Mouse (Mus musculus) midbrain, embryonic 12.5 days (tissue): Measurements from ENCODE around the gene Asb15. TPM values are rescaled to one million over a fixed set of nuclear protein-coding genes. Genes with fewer than 3 reads are reported as not detected.

ENCODE experiments used
- ATAC-seq: fragments of 200-750 bp; cut with Nextera tagmentation; 2 replicates; pipeline ENCODE4 v1.8.0; 2017; ENCODE audit warnings: low read depth, moderate TSS enrichment, moderate library complexity; ENCODE audit not compliant: low FRiP score
- H3K27ac ChIP-seq: fragments of 300-500 bp; sonication (generic); replicated peaks from 2 replicates; pipeline ENCODE4 v1.5.1; 2016; ENCODE audit warnings: mild to moderate bottlenecking
- H3K27me3 ChIP-seq: fragments of 300-500 bp; sonication (generic); 2 replicates; pipeline ENCODE4 v1.6.1; 2016; ENCODE audit warnings: mild to moderate bottlenecking
- H3K36me3 ChIP-seq: fragments of 300-500 bp; sonication (generic); 2 replicates; pipeline ENCODE4 v1.6.1; 2016
- H3K4me1 ChIP-seq: fragments of 300-500 bp; sonication (generic); 2 replicates; pipeline ENCODE4 v1.6.1; 2016
- H3K4me2 ChIP-seq: fragments of 300-500 bp; sonication (generic); replicated peaks from 2 replicates; pipeline ENCODE4 v1.6.1; 2016; ENCODE audit warnings: mild to moderate bottlenecking, moderate library complexity
- H3K4me3 ChIP-seq: fragments of 300-500 bp; sonication (generic); 2 replicates; pipeline ENCODE4 v1.5.1; 2016; ENCODE audit warnings: mild to moderate bottlenecking
- H3K9ac ChIP-seq: fragments of 300-500 bp; sonication (generic); replicated peaks from 2 replicates; pipeline ENCODE4 v1.6.1; 2016; ENCODE audit warnings: mild to moderate bottlenecking, moderate library complexity
- H3K9me3 ChIP-seq: fragments of 300-500 bp; sonication (generic); 2 replicates; pipeline ENCODE4 v1.6.1; 2016; ENCODE audit warnings: mild to moderate bottlenecking
- WGBS: fragments of 180-500 bp; shearing (Covaris S2); methylation state at CpG from one replicate; pipeline ENCODE4 v1.1.7; 2016; 5-methylcytosine and 5-hydroxymethylcytosine counted together
- polyA plus RNA-seq: library from polyadenylated mRNA; unstranded; fragments of >200 nt; fragmentation: Nextera tagmentation; extraction: Ambion mirVana; gene quantifications from 2 replicates; pipeline ENCODE4 v1.2.1, GENCODE M21; 2016

The Asb15 gene
- polyA plus RNA-seq: not detected in 2 replicates

DNA sequence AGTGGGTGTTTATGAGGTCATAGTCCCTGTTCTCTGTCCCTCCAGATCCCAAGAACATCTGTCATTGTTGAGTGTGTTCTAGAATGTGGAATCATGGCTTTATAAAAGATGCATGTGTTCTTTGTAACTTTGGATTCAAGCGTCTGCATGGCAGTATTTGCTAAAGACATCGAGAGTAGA is at the start of gene Asb15:
Gene Asb15, plus strand, starts transcription at position 81 of the 180 bp plus-strand sequence.
- Histone ChIP-seq H3K9ac (peak within 1 kb of the TSS; percentile 71), H3K4me1 (peaks cover 18% of the 10 kb centered on the region), H3K4me2 (peak within 1 kb of the TSS; percentile 78), H3K9me3 (no peaks in the 10 kb centered on the region), H3K27me3 (no peaks in the 10 kb centered on the region), H3K36me3 (no peaks in the 10 kb centered on the region), H3K27ac (0 out of 2 replicates have a peak within 1 kb of the TSS, but pooled peaks have one; percentile 10), H3K4me3 (peak within 1 kb of the TSS; percentile 84)
- ATAC-seq: no peak
- 55% methylated on average over 2 of the region's 2 CpGs for WGBS

DNA sequence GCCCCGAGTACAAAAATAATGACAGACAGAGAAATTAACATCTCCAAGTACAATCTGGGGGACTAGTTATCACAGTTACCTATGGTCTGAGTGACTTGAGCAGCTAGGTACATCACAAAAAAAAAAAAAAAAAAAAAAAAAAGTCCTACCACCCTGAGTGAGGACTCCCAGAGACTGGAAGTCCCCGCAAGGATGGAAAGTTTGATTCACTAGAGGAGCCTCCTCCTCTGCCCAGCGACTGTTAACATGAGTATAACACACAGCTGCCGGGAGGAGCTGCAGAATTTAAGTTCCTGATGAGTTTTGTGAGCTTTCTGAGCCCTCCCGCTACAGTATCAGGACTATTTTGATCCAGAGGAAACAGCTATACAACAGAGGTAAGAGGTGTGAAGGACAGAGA is 41.4 kb upstream of the Asb15 start:
- 80% methylated on average over 5 of the region's 5 CpGs for WGBS
- Histone ChIP-seq H3K36me3 (no peaks in the 10 kb centered on the region), H3K9ac (no peak overlapping the region), H3K4me1 (no peaks in the 10 kb centered on the region), H3K4me3 (no peak overlapping the region), H3K4me2 (no peak overlapping the region), H3K27ac (no peak overlapping the region), H3K27me3 (no peaks in the 10 kb centered on the region), H3K9me3 (no peaks in the 10 kb centered on the region)
- no peak for ATAC-seq

DNA sequence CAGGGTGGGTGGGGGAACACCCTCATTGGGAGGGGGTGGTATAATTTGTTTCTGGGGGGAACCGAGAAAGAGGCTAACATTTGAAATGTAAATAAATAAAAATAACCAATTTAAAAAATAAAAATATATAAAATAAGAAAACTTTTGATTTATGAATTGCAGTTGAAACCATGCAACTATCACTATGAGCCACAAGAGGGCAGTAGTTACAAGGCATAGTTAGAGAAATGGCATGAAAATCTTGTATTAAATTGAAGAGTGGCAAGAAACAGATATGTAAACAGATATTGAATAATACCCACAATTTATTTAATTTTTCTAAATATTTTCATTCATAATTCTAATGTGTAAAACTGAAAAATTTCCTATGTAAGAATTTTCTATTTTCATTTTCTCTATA is 37.6 kb upstream of the Asb15 start:
- no peak for ATAC-seq
- WGBS: 6% methylated on average over 1 of the region's 1 CpGs
- Histone ChIP-seq H3K9ac (no peak overlapping the region), H3K36me3 (no peaks in the 10 kb centered on the region), H3K27me3 (no peaks in the 10 kb centered on the region), H3K27ac (no peak overlapping the region), H3K4me1 (no peaks in the 10 kb centered on the region), H3K9me3 (no peaks in the 10 kb centered on the region), H3K4me3 (no peak overlapping the region), H3K4me2 (no peak overlapping the region)

DNA sequence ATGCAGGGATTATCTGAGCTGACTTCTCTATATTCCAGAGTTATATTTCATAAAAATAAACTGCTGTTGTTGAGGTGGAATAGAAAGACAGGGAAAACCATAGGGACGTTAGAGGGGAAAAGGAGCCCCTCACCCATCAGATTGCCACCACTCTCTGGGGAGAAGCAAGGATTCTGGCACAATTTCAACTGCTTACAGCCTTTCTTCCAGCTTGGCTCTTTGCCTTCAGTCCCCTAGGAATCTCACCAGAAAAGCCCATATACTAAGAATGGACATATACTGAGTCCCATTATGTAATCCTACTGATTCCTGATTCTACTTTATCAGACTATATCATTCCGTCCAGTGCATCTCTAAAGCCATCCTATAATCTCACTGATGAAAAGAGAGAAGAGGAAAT is 23.8 kb upstream of the Asb15 start:
- Histone ChIP-seq H3K36me3 (no peaks in the 10 kb centered on the region), H3K9me3 (no peaks in the 10 kb centered on the region), H3K4me1 (no peaks in the 10 kb centered on the region), H3K4me3 (no peak overlapping the region), H3K4me2 (no peak overlapping the region), H3K27me3 (no peaks in the 10 kb centered on the region), H3K9ac (no peak overlapping the region), H3K27ac (no peak overlapping the region)
- 88% methylated on average over 2 of the region's 2 CpGs for WGBS
- no peak for ATAC-seq

DNA sequence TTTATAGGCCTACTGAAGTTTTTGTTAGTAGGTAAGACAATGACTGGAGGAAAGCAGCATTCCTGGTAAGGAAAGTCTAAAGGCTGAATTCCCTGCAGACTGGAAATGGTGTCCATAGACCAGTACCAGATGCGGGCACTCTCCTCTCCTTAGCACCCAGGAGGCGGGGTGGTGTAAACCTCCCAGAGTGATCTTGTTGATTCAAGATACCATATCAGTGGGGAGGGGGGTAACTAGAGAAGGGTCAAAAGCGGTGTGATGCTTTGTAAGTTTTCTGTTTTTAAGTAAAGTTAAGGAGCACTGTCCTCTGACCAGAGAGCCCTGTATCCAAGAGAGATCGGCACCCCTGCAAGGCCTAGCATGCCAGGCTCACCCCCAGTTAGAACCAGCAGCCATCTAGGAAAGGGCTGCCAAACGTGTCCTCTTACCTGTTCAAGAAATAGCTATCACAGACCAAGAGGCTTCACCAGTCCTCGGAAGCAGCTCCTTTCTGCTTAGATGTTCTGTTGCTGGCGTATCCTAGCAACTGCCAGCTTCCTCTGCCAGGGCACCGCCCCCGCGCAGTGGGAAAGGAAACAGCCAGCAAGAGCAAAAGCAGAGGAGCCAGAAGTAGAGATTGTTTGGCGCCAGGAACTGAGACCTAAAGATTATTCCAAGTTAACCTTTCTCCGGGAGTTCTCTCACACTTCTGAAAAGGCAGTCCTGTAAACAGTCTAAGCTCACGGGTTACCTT is 13.2 kb upstream of the Asb15 start, which contains the start of gene Iqub:
Gene Iqub, minus strand, starts transcription at position 516 of the 733 bp plus-strand sequence.
- Histone ChIP-seq H3K27ac (no peak within 1 kb of the TSS), H3K9me3 (no peaks in the 10 kb centered on the region), H3K4me3 (no peak within 1 kb of the TSS), H3K36me3 (peaks cover 9% of the 10 kb centered on the region; the same call in 1 of the 2 replicates), H3K4me1 (peaks cover 9% of the 10 kb centered on the region), H3K9ac (no peak within 1 kb of the TSS), H3K4me2 (peak within 1 kb of the TSS; percentile 32), H3K27me3 (no peaks in the 10 kb centered on the region)
- ATAC-seq: peak; percentile 71
- 21% methylated on average over 13 of the region's 13 CpGs for WGBS

DNA sequence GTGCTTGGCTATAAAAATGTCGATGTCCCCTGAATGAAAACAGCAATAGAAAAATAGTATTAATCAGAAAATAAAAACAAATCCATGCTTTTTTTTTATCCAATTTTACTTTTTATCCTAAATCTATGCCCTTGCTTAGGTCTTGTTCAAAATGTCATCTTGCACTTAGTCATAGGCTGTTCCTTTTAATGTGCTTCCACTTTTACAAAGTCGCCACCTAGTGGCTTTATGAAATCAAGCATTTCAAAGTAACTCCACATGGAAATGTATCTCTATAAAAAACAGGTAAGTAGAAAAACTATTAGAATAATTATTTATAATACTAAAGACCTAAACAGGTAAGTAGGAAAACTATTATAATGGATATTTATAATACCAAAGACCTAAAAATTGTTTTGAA is 11.7 kb upstream of the Asb15 start:
- H3K4me2 ChIP-seq: no peak overlapping the region
- H3K27ac ChIP-seq: no peak overlapping the region
- no peaks in the 10 kb centered on the region for H3K27me3 ChIP-seq
- H3K36me3 ChIP-seq: peaks cover 14% of the 10 kb centered on the region
- H3K4me3 ChIP-seq: no peak overlapping the region
- peaks cover 9% of the 10 kb centered on the region for H3K4me1 ChIP-seq
- H3K9ac ChIP-seq: no peak overlapping the region
- H3K9me3 ChIP-seq: no peaks in the 10 kb centered on the region
- ATAC-seq: peak; percentile 45; the same call in 1 of the 2 replicates
- WGBS: 45% methylated on average over 2 of the region's 2 CpGs

DNA sequence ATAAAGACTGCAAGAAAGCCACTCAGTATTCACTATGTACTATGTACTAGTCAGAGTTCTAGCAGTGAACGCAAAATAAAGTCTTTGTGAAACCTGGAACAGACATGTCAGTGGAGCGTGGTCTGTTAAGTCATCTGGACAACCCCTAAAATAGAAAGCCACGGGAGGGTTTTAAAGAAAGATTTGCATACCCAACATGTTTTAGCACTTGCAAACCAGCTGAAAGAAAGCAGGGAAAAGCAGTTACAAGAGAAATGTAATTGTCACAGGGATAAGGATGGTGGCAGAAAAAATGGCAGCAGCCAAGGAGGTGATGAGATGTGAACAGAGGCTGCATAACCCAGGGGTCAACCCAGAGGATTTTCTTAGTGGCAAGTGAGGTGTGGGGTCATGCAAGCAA is 2.2 kb upstream of the Asb15 start:
- Histone ChIP-seq H3K4me1 (peaks cover 18% of the 10 kb centered on the region), H3K4me3 (no peak overlapping the region), H3K27me3 (no peaks in the 10 kb centered on the region), H3K9ac (no peak overlapping the region), H3K27ac (no peak overlapping the region), H3K36me3 (peaks cover 2% of the 10 kb centered on the region), H3K4me2 (no peak overlapping the region), H3K9me3 (no peaks in the 10 kb centered on the region)
- ATAC-seq: no peak
- WGBS: 91% methylated on average over 3 of the region's 3 CpGs

DNA sequence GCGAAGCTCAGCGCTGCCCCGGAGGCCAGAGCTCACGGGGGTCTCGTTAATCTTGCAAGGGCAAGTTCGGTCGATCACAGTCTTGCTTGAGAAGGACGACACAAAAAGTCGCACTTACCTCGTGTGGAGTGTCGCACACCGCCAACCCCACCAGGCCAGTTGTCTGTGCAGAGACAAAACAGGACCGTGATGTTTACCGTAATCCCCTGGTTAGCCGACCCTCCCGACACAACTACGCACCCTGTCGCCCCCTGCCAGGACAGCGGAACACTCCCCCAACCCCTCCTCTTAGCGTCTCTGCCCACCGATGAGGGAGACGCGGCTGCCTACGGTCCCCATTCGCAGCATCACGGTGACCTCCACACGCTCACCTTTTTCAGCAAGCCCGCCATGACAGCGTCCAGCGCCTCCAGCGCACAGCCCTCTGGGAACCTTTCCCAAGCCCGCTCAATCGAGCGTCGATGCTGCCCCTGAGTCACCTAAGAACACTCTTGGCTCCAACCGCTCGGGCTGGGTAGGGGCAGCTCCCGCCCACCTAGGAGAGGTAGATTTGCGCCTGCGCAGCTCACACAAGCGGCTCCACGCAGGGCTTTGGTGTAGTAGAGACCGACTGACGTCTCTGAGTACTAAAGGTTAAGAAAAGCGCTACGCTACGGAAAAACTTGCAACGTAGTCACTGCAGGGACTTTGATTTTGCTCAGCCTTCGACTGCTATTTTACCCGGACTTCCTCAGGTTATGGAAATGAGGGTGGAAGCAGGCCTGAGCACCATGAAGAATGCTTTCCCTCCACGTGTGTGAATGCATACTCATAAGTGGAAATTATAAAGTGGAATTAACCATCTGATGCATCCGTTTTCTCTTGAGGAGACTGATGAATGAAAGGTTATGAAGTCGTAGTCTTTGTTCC is 535 bp upstream of the Asb15 start, which contains the start of gene Ndufa5:
Gene Ndufa5, minus strand, starts transcription at position 859 of the 909 bp plus-strand sequence.
- H3K27me3 ChIP-seq: no peaks in the 10 kb centered on the region
- 0 out of 2 replicates have a peak within 1 kb of the TSS, but pooled peaks have one; percentile 10 for H3K27ac ChIP-seq
- H3K4me2 ChIP-seq: peak within 1 kb of the TSS; percentile 78
- H3K4me3 ChIP-seq: peak within 1 kb of the TSS; percentile 84
- peak; percentile 98 for ATAC-seq
- peaks cover 18% of the 10 kb centered on the region for H3K4me1 ChIP-seq
- under 1% methylated on average over 53 of the region's 53 CpGs for WGBS
- no peaks in the 10 kb centered on the region for H3K9me3 ChIP-seq
- H3K36me3 ChIP-seq: no peaks in the 10 kb centered on the region; the same call in 1 of the 2 replicates
- H3K9ac ChIP-seq: peak within 1 kb of the TSS; percentile 71

DNA sequence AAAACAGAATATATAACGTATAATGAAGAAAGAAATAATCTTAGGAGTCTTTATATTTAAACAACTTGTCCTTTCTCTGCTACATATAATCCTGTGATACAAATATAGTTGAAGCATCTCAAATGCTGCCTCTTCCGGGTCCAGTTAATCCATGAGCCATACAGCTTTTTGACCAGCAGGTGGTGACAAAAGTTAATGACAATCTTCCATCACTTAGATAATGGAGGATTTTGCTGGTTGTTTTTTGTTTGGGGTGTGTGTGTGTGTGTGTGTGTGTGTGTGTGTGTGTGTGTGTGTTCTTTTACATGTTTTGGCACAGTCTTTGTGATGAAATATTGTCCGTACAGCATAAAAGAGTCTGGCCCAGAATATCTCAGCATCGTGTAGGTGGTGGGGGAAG is 2.2 kb downstream of the Asb15 start:
- no peak for ATAC-seq
- 27% methylated on average over 4 of the region's 4 CpGs for WGBS
- Histone ChIP-seq H3K27ac (no peak overlapping the region), H3K4me3 (no peak overlapping the region), H3K9ac (no peak overlapping the region), H3K27me3 (no peaks in the 10 kb centered on the region), H3K4me1 (peaks cover 18% of the 10 kb centered on the region), H3K9me3 (no peaks in the 10 kb centered on the region), H3K36me3 (no peaks in the 10 kb centered on the region), H3K4me2 (peak overlapping the region; percentile 29)

DNA sequence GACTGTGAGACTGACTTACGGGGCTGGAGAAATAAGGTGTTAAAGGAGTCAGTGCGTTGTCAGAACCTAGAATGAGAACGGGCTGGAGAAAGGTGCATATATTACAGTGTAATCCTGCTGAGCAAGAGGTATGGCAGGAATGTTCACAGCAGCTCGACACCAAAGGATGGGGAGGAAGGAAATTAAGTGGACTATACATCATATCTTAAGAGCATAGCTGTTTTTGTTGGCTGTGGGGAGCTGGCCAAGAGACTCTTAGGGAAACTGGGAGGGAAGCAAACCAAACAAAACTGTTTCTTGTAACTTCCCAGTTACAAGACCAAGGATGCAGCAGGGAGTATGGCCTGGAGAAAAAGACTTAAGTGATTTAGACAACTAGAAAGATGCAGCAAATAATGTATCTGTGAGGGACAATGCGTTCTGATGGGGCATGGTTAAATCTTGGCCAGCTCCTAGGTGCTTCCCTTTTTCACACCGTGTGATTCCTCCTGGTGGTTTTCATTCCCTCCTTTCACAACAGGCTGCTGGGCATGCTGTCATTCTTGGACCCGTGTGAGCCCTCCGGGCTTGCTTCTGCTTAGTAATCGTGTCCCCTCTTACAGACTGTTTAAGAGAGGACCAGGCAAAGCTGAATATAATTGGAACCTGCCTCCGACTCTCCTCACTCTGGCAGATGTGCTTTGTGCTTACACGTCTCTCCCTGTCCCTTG is 2.9 kb downstream of the Asb15 start:
- peaks cover 15% of the 10 kb centered on the region for H3K4me1 ChIP-seq
- H3K4me3 ChIP-seq: no peak overlapping the region
- peak overlapping the region; percentile 29 for H3K4me2 ChIP-seq
- no peak overlapping the region for H3K9ac ChIP-seq
- H3K27me3 ChIP-seq: no peaks in the 10 kb centered on the region
- ATAC-seq: no peak
- no peaks in the 10 kb centered on the region for H3K36me3 ChIP-seq
- 63% methylated on average over 11 of the region's 11 CpGs for WGBS
- H3K27ac ChIP-seq: no peak overlapping the region
- H3K9me3 ChIP-seq: no peaks in the 10 kb centered on the region

DNA sequence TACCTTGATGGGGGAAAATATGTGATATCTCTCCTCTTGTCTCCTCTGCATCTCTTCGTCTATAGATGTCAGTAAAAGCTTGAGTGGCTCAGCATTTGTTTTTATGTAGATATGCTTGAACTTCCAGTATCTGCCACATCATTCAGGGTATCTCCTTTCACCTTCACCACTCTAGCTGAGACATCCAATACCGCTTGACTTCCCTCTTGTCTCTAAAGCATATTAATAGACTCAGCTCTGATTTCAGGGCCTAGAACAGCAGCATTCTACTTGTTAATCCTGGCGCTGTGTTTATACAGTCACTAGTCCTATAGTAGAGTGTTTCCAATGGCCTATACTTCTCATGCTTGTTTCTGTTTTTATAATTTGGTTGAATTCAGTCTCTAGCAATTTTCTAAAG is 4.9 kb downstream of the Asb15 start:
- Histone ChIP-seq H3K4me2 (no peak overlapping the region), H3K36me3 (no peaks in the 10 kb centered on the region), H3K9me3 (no peaks in the 10 kb centered on the region), H3K9ac (no peak overlapping the region), H3K27ac (no peak overlapping the region), H3K4me1 (peaks cover 6% of the 10 kb centered on the region), H3K4me3 (no peak overlapping the region), H3K27me3 (no peaks in the 10 kb centered on the region)
- WGBS: 85% methylated on average over 3 of the region's 3 CpGs
- ATAC-seq: no peak

DNA sequence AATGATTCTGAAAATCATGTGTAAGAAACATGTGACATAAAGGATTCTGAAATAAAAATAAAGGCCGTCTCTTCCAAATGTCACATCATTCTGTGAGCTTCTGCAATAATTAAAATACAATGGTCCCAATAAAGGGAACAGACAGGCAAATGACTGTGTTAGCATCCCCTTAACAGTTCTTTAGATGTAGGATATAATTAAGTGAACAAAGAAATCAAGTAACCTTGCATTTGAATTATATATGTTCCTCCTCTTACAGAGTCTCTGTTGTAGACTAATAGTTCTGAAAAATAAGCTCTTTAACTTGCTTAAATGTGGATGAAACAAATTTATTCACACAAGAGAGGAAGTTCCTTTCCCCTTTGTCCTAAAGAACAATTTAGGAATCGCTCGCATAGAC is 10.5 kb downstream of the Asb15 start:
- no peaks in the 10 kb centered on the region for H3K9me3 ChIP-seq
- H3K36me3 ChIP-seq: no peaks in the 10 kb centered on the region
- H3K4me2 ChIP-seq: no peak overlapping the region
- WGBS: 87% methylated on average over 3 of the region's 3 CpGs
- no peak overlapping the region for H3K9ac ChIP-seq
- H3K27ac ChIP-seq: no peak overlapping the region
- H3K27me3 ChIP-seq: no peaks in the 10 kb centered on the region
- no peaks in the 10 kb centered on the region for H3K4me1 ChIP-seq
- ATAC-seq: no peak
- no peak overlapping the region for H3K4me3 ChIP-seq
